Mouse (Mus musculus) adrenal gland, postnatal 25 days (tissue): ENCODE data around the gene Mettl1. TPM values are rescaled to one million over a fixed set of nuclear protein-coding genes. Genes with fewer than 3 reads are reported as not detected.

ENCODE experiments used
- DNase-seq: peaks from one replicate; pipeline ENCODE4 v3.0.0; 2021; ENCODE audit warnings: mixed read lengths
- microRNA-seq, 2 experiments: library from miRNA; unstranded; fragments of <30 nt; microRNA quantifications; one replicate each; pipeline ENCODE4 v1.2.0; 2021
- total RNA-seq: library from RNA; stranded (reverse); gene quantifications from 2 replicates; pipeline ENCODE4 v1.2.3, GENCODE M21; 2021

Gene Mettl1
- total RNA-seq, 1 experiment from 2014 or later: 17.6 TPM

DNA sequence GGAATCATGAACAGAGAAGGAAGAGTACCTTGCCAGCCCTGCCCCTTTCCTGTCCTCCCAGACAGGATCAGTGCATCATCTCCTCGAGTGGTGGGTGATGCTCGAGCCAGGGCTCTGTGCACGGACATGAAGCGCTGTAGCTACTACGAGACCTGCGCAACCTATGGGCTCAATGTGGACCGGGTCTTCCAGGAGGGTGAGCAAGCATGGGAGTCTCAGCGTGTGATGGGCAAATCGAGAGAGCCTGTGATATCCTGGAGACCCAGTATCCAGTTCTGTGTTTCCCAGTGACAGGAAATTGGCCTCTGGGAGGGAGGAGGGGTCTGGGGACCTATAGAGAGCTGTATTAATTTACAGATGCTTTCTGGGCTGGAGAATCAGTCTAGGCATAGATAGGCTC lies 43.8 kb downstream of the Mettl1 start:
- DNase-seq: no peak

DNA sequence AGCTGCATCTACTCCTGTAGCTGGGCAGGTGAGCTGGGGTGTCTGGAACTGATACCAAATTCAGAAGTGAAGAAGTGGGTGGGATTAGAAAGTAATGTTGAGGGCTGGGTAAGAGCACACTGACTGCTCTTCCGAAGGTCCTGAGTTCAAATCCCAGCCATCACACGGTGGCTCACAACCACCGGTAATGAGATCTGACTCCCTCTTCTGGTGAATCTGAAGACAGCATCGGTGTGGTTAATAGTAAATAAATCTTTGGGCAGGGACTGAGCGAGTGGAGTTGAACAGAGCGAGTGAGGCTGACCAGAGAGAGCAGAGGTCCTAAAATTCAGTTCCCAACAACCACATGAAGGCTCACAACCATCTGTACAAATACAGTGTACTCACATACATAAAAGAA lies 44.4 kb downstream of the Mettl1 start:
- no peak for DNase-seq

DNA sequence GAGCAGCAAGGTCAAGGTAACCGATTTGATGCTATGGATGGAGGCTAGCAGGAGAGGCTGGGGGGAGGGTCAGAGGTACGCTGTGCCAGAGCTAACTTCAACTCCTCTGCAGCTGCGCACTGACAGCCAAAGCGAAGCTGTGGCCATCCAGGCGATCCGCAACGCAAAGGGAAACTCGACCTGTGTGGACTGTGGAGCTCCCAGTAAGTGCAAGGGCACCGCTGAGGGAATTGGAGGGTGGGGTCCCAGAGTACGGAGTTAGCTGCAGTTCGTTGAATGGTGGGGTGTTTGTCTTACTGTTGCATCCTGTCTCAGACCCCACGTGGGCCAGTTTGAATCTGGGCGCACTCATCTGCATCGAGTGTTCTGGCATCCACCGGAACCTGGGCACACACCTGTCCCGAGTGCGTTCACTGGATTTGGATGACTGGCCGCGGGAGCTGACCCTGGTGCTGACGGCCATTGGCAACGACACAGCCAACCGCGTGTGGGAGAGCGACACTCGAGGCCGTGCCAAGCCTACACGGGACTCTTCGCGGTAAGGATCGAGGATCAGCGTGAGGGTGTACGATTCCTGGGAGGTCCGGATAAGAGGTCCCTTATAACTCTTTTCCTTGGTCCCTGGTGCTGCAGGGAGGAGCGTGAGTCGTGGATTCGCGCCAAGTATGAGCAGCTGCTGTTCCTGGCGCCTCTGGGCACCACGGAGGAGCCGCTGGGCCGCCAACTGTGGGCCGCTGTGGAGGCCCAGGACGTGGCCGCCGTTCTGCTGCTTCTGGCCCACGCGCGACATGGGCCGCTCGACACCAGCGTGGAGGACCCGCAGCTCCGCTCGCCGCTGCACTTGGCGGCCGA lies 49.6 kb downstream of the Mettl1 start:
- peak; percentile 67 for DNase-seq

DNA sequence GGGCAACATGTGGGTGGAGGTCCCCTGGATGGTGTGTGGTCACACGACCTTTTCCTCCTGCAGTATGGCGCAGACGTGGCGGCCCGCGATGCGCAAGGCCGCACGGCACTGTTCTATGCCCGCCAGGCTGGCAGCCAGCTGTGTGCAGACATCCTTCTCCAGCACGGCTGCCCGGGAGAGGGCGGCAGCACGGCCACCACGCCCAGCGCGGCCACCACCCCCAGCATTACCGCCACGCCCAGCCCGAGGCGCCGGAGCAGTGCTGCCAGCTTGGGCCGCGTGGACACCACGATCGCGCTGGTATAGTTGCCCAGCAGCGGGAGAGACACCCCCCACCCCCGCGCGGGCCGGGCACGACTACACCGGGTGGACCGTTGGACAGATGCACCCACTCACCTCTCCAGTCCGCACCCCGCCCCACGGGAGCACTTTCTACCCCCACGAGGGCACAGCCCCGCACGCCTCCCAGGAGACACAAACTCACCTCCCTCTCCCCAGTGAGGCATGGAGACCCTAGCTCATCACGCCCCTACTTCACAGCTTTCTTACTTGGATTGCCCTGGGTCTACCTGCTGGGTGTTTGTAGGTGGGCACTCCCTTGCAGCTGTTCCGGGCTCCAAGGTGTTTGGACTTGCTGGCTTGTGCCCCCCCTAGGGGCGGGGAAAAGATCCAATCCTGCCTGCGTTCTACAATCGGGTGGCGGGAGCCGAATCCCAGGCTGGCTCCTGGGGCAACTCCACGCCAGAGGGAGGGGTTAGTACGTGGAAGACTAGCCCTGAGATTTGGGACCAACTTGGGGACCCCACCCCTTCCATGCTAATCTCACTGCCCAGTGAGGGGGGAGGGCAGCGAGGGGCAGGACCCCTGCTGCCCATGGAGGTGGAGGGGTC lies 50.5 kb downstream of the Mettl1 start:
- peak; percentile 69 for DNase-seq

DNA sequence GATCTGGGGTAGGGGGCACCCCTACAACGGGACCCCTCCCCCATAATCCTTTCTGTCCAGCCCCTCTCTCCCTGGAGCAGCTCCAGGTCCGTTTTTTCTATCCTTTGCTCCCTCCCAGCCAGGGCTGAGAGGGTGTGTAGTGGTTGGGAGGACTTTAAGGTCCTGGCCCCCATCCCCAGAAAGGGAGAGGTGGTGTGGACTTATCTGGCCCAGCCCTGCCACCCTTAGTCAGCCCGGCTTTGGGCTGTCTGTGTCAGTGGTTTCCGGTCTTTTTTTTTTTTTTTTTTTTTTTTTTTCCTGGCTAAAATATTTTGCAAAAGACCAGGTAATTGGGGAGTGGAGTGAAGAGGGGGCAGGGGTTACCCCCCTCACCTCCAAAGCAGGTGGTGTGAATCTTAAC lies 51.5 kb downstream of the Mettl1 start:
- no peak for DNase-seq

DNA sequence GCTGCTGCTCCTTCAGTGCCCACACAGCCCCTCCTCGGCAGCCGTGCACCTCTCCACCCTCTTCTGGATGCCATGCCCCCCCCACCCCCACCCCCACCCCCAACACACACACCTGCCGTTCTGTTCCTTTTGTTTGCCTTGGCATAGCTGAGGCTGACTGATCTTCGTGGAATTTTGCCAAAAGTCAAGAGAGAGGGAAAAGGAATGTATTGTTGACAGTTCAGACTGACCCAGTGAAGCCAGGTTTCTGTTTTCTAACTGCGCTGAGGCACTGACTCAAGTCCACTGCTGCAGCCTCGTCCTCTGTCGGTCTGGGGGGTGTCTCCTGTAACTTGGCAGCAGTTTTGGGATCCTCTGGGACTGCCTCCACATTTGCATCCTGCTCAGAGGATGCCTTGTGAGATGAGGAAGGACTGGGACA lies 53.2 kb downstream of the Mettl1 start:
- no peak for DNase-seq

Small RNA genes within 50 kb of the gene (microRNA-seq; reads per million reads assigned to microRNA genes)
- 26.4 to 38.1 reads per million in 2 experiments for gene Mir26a-2
- gene Mir546: 0 to 1.0 reads per million in 2 experiments

Other genes starting within 250 kb of the Mettl1 start
- 7.6 and 9.5 TPM in 2 replicates for gene Atp23, start 140.1 kb upstream of the Mettl1 start, total RNA-seq
- gene Ctdsp2, start 62.7 kb upstream of the Mettl1 start, total RNA-seq: 125 and 197 TPM in 2 replicates
- 3.7 and 3.9 TPM in 2 replicates for gene Avil, start 40.7 kb upstream of the Mettl1 start, total RNA-seq
- 50.6 and 66.8 TPM in 2 replicates for gene Tsfm, start 10.6 kb upstream of the Mettl1 start, total RNA-seq
- 0.49 TPM in 1 of 2 replicates, not detected in the other for gene Eef1akmt3, start 99 bp downstream of the Mettl1 start, total RNA-seq
- gene Cyp27b1, start 6.8 kb downstream of the Mettl1 start, total RNA-seq: 0.33 TPM in 1 of 2 replicates, not detected in the other
- gene March9, start 18.8 kb downstream of the Mettl1 start, total RNA-seq: 8.6 and 10.9 TPM in 2 replicates
- gene Cdk4, start 22.1 kb downstream of the Mettl1 start, total RNA-seq: 218 and 247 TPM in 2 replicates
- 103 and 108 TPM in 2 replicates for gene Tspan31, start 28.9 kb downstream of the Mettl1 start, total RNA-seq
- 2.6 and 3.8 TPM in 2 replicates for gene Agap2, start 33.9 kb downstream of the Mettl1 start, total RNA-seq
- gene Os9, start 79.7 kb downstream of the Mettl1 start, total RNA-seq: 139 and 150 TPM in 2 replicates
- 6.8 and 8.5 TPM in 2 replicates for gene B4galnt1, start 123.8 kb downstream of the Mettl1 start, total RNA-seq
- 3.2 and 6.0 TPM in 2 replicates for gene Slc26a10, start 139.2 kb downstream of the Mettl1 start, total RNA-seq
- 27.9 and 28.7 TPM in 2 replicates for gene Arhgef25, start 148.7 kb downstream of the Mettl1 start, total RNA-seq
- 89.7 and 96.8 TPM in 2 replicates for gene Dtx3, start 154.3 kb downstream of the Mettl1 start, total RNA-seq
- 38.4 and 48.8 TPM in 2 replicates for gene Pip4k2c, start 170.2 kb downstream of the Mettl1 start, total RNA-seq
- 8.6 and 13.1 TPM in 2 replicates for gene Kif5a, start 221.9 kb downstream of the Mettl1 start, total RNA-seq
- 159 and 197 TPM in 2 replicates for gene Dctn2, start 225.0 kb downstream of the Mettl1 start, total RNA-seq
- gene Mbd6, start 247.6 kb downstream of the Mettl1 start, total RNA-seq: 73.2 and 73.3 TPM in 2 replicates